Mouse (Mus musculus): ENCODE measurements around the gene Gm4707.
"Not testable (repeated sequence)": the region's sequence is repeated elsewhere in the genome, so short reads cannot be mapped to it uniquely, and the experiment has no call there.

Gene Gm4707

DNA sequence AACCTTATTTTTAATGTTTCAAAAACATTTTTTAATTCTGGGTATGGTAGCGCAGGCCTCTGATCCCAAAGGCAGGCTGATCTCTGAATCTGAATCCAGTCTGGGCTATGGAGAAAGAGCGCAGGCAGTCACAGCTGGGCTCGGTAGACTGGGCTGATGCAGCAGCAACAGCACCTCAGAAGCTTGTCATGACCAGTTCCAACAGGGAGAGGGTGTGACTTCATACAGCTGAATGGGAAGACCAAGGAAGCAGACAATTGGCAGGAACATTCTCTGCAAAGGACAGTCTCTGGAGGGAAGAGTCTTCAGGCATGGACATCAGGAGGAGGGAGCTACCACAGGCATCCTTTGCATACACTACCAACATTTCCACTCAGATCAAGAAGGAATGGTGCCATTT lies 15.6 kb downstream of the Gm4707 start:
- no peak for DNase-seq (ENCODE audit: low spot score in 2 of 2)

- no peak for DNase-seq (ENCODE audit: low spot score in 2 of 2)
Measured at GRCm38 (mm10) chr17:71443273-71443672, 16.4 kb downstream of the Gm4707 start.

GRCm38 (mm10) chr17:71422502-71422901 lies 37.2 kb downstream of the Gm4707 start:
- not testable (repeated sequence) for DNase-seq (ENCODE audit: low spot score in 2 of 2)

GRCm38 (mm10) chr17:71419448-71419847 lies 40.3 kb downstream of the Gm4707 start:
- DNase-seq (ENCODE audit: low spot score in 2 of 2) = not testable (repeated sequence)

- DNase-seq (ENCODE audit: low spot score in 2 of 2) = no peak
Measured at GRCm38 (mm10) chr17:71417008-71417407, 42.7 kb downstream of the Gm4707 start.
